Mouse (Mus musculus): Measurements from ENCODE around the gene Poc1a. TPM values are rescaled to one million over a fixed set of nuclear protein-coding genes. Genes with fewer than 3 reads are reported as not detected.
A peak's percentile ranks its signal among the peaks of the same experiment; 100 is the strongest.

Poc1a gene
- polyA plus RNA-seq, 1 experiment from 2014 or later = 31.1 TPM

DNA sequence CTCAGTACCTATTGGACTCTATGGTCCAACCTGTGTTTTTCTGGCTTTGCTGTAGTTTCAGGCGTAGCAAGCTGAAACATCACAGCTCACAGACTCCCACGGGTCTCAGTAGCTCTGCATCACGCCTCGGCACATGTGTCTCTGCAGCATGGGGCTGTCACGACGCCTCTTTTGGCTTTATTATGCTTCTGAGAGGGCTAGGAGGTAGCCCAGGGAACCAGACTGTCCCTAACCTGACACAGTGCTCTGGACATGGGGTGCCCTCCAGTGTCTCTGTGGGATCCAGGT is 90.5 kb downstream of the Poc1a start:
- ATAC-seq (replicated peaks; ENCODE audit: insufficient number of reproducible peaks, low FRiP score, low TSS enrichment) = no peak

DNA sequence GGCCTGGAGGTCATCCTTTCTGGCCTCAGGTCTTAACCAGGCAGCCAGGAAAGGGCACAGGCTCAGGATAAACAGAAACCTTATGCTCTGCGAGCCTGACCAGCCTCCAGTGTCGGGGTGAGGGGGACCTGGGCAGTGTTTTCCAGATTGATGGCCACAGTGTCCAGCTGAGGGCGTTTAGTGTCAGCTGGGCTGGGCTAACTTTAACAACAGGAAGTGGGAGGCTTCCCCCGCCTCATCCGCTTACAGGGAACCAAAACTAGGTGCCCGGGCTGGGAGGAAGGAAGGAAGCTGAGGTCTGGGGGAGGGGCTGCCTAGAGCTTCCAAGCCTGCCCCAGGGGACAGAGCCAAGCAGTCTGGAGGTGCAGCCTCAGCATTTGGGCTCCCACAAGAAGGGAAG is 90.9 kb downstream of the Poc1a start:
- Histone ChIP-seq H3K27me3 (ENCODE audit: control insufficient read depth, insufficient read depth, low read length) (no peaks in the 10 kb centered on the region), H3K4me1 (ENCODE audit: control insufficient read depth, insufficient read depth, low read length) (peaks cover 35% of the 10 kb centered on the region), H3K36me3 (ENCODE audit: control insufficient read depth, insufficient read depth, low read length) (peaks cover 16% of the 10 kb centered on the region), H3K4me3 (ENCODE audit: low read depth, low read length) (peak overlapping the region; percentile 12; the same call in 1 of the 2 replicates), H3K9ac (ENCODE audit: low read depth, low read length) (peak overlapping the region; percentile 56), H3K9me3 (replicated peaks; ENCODE audit: control insufficient read depth, low read length) (no peaks in the 10 kb centered on the region), H3K27ac (ENCODE audit: low read depth, low read length) (peak overlapping the region; percentile 64), H3K4me2 (peak overlapping the region; percentile 99)
- no peak for ATAC-seq (replicated peaks; ENCODE audit: insufficient number of reproducible peaks, low FRiP score, low TSS enrichment)
- 10% methylated on average over 6 of the region's 6 CpGs for WGBS (ENCODE audit: insufficient replicate concordance)

More for the DNA sequence above, 90.5 kb downstream of the Poc1a start:
- Histone ChIP-seq H3K4me1 (ENCODE audit: control insufficient read depth, insufficient read depth, low read length) (peaks cover 35% of the 10 kb centered on the region), H3K9me3 (replicated peaks; ENCODE audit: control insufficient read depth, low read length) (no peaks in the 10 kb centered on the region), H3K4me3 (ENCODE audit: low read depth, low read length) (peak overlapping the region; percentile 12; the same call in 1 of the 2 replicates), H3K27ac (ENCODE audit: low read depth, low read length) (peak overlapping the region; percentile 64), H3K9ac (ENCODE audit: low read depth, low read length) (0 out of 2 replicates have a peak overlapping the region, but pooled peaks have one; percentile 56), H3K36me3 (ENCODE audit: control insufficient read depth, insufficient read depth, low read length) (peaks cover 16% of the 10 kb centered on the region), H3K27me3 (ENCODE audit: control insufficient read depth, insufficient read depth, low read length) (no peaks in the 10 kb centered on the region), H3K4me2 (peak overlapping the region; percentile 99)
- 64% methylated on average over 6 of the region's 6 CpGs for WGBS (ENCODE audit: insufficient replicate concordance)

DNA sequence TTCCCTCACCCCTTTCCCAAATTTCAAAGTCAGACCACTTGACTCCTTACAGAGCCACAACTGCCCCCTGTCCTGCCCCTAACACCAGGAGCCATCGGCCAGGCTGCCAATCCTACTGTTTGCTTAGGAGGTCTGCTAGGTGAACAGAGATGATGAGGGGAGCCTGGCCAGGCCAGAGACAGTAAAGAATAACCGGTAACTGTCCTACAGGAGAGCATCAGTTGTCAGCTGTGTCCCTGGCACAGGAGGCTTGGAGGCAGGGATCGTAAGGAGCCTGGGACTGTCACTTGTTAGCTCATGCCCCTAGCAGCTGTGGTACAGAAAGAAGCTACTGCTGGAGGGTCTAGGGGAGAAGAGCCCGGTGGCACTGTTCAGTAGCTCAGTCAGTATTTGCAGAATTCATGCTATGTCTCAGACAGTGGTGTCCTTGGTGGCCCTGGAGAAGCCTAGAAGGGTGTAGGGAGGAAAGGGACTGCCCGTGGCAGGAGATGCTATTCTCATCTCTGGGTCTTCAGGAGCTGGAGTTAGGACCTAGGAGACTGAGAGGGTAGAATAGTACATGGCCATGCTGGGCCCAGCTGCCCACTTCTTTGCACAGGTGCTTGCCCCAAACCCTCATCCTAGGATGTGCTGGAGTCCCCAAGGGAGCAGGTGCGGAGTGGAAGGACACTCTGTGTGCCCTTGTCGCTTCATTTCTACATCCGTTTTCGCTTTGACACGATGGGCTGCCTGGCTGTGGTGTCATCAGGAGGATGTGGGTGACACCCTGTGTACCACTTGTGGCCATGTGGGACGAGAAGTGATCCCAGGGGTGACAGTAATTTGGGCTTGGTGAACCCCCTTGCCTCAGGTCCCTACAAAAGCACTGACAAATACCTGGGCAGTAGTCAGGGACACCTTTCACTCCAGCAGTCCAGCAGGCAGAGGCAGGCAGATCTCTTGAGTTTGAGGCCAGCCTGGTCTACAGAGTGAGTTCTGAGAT is 91.9 kb downstream of the Poc1a start:
- peak overlapping the region; percentile 56; the same call in 1 of the 2 replicates for H3K9ac ChIP-seq (ENCODE audit: low read depth, low read length)
- H3K36me3 ChIP-seq (ENCODE audit: control insufficient read depth, insufficient read depth, low read length) = peaks cover 25% of the 10 kb centered on the region
- peak overlapping the region; percentile 99 for H3K4me2 ChIP-seq
- H3K4me3 ChIP-seq (ENCODE audit: low read depth, low read length) = 0 out of 2 replicates have a peak overlapping the region, but pooled peaks have one; percentile 12
- peaks cover 31% of the 10 kb centered on the region for H3K4me1 ChIP-seq (ENCODE audit: control insufficient read depth, insufficient read depth, low read length)
- ATAC-seq (replicated peaks; ENCODE audit: insufficient number of reproducible peaks, low FRiP score, low TSS enrichment) = no peak
- H3K27ac ChIP-seq (ENCODE audit: low read depth, low read length) = peak overlapping the region; percentile 64
- WGBS (ENCODE audit: insufficient replicate concordance) = 90% methylated on average over 11 of the region's 11 CpGs
- H3K27me3 ChIP-seq (ENCODE audit: control insufficient read depth, insufficient read depth, low read length) = no peaks in the 10 kb centered on the region
- no peaks in the 10 kb centered on the region for H3K9me3 ChIP-seq (replicated peaks; ENCODE audit: control insufficient read depth, low read length)

DNA sequence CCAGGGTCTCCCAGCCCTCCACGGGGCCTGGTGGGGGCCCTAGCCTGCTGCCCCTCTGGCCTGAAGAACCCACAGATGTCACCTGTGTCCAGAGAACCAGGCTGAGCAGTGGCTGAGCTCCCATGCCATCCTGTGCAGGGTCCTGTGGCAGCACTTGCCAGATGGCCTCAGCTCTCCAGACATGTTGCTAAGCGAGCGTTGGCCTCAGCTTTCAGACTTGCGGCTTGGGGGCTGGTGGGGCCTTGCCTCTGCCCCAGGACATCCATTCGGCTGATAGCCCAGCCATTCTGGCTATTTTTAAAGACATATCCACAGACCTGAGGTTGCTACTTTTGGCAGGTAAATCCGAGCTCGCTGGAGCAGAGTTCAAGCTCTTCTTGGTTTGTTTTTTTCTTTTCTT is 93.1 kb downstream of the Poc1a start:
- H3K4me3 ChIP-seq (ENCODE audit: low read depth, low read length) = no peak overlapping the region
- H3K27ac ChIP-seq (ENCODE audit: low read depth, low read length) = no peak overlapping the region
- 76% methylated on average over 7 of the region's 7 CpGs for WGBS (ENCODE audit: insufficient replicate concordance)
- peaks cover 27% of the 10 kb centered on the region for H3K36me3 ChIP-seq (ENCODE audit: control insufficient read depth, insufficient read depth, low read length)
- ATAC-seq (replicated peaks; ENCODE audit: insufficient number of reproducible peaks, low FRiP score, low TSS enrichment) = no peak
- no peak overlapping the region for H3K9ac ChIP-seq (ENCODE audit: low read depth, low read length)
- no peak overlapping the region for H3K4me2 ChIP-seq
- peaks cover 31% of the 10 kb centered on the region for H3K4me1 ChIP-seq (ENCODE audit: control insufficient read depth, insufficient read depth, low read length)
- H3K27me3 ChIP-seq (ENCODE audit: control insufficient read depth, insufficient read depth, low read length) = no peaks in the 10 kb centered on the region
- no peaks in the 10 kb centered on the region for H3K9me3 ChIP-seq (replicated peaks; ENCODE audit: control insufficient read depth, low read length)

DNA sequence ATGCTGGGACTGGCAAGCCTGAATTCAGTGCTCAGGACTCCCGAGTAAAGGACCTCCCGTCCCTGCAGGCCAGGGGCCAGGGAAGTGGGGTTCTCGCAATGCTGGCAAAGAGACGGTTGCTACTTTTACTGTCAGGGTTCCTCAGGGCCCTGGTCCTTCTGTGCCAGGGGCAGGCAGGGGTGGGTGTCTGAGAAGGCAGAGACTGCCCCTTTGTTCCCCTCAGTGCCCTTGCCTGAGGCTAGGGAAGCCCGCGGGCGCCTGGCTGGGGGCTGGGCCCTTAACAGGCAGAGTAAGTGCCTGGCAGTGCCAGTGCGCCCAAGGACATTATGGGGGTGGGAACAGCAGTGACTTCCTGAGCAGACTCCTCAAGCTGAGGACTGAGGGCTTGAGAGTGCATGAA is 96.4 kb downstream of the Poc1a start:
- no peak for ATAC-seq (replicated peaks; ENCODE audit: insufficient number of reproducible peaks, low FRiP score, low TSS enrichment)
- 97% methylated on average over 8 of the region's 8 CpGs for WGBS (ENCODE audit: insufficient replicate concordance)
- H3K4me1 ChIP-seq (ENCODE audit: control insufficient read depth, insufficient read depth, low read length) = peaks cover 4% of the 10 kb centered on the region

DNA sequence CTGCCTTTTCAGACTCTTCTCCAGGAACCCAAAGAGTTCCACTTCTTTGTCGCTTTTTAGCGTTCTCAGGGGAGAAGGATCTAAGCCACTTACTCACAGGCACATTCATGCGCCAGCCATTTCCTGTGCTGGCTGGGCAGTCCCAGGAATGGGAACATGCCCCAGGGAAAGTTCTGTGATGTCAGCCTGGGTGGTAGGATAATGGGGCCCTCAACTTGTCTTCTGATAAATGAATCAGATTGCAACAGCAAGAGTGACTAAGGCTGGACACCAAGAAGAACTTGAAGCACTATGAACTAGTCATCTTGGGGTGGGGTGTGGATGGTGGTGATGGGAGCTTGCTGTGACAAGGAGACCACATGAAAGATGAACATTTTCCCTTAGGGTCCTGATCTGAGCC is 97.2 kb downstream of the Poc1a start:
- Histone ChIP-seq H3K4me2 (no peak overlapping the region), H3K4me1 (ENCODE audit: control insufficient read depth, insufficient read depth, low read length) (no peaks in the 10 kb centered on the region), H3K27ac (ENCODE audit: low read depth, low read length) (no peak overlapping the region), H3K27me3 (ENCODE audit: control insufficient read depth, insufficient read depth, low read length) (no peaks in the 10 kb centered on the region), H3K36me3 (ENCODE audit: control insufficient read depth, insufficient read depth, low read length) (peaks cover 18% of the 10 kb centered on the region), H3K9ac (ENCODE audit: low read depth, low read length) (no peak overlapping the region), H3K9me3 (replicated peaks; ENCODE audit: control insufficient read depth, low read length) (no peaks in the 10 kb centered on the region), H3K4me3 (ENCODE audit: low read depth, low read length) (no peak overlapping the region)
- WGBS (ENCODE audit: insufficient replicate concordance) = 70% methylated on average over 3 of the region's 3 CpGs
- no peak for ATAC-seq (replicated peaks; ENCODE audit: insufficient number of reproducible peaks, low FRiP score, low TSS enrichment)

More for the DNA sequence above, 96.4 kb downstream of the Poc1a start:
- H3K36me3 ChIP-seq (ENCODE audit: control insufficient read depth, insufficient read depth, low read length) = peaks cover 22% of the 10 kb centered on the region
- H3K9ac ChIP-seq (ENCODE audit: low read depth, low read length) = 0 out of 2 replicates have a peak overlapping the region, but pooled peaks have one; percentile 22
- no peak overlapping the region for H3K4me3 ChIP-seq (ENCODE audit: low read depth, low read length)
- H3K27me3 ChIP-seq (ENCODE audit: control insufficient read depth, insufficient read depth, low read length) = no peaks in the 10 kb centered on the region
- no peak overlapping the region for H3K4me2 ChIP-seq
- H3K9me3 ChIP-seq (replicated peaks; ENCODE audit: control insufficient read depth, low read length) = no peaks in the 10 kb centered on the region
- no peak overlapping the region for H3K27ac ChIP-seq (ENCODE audit: low read depth, low read length)

DNA sequence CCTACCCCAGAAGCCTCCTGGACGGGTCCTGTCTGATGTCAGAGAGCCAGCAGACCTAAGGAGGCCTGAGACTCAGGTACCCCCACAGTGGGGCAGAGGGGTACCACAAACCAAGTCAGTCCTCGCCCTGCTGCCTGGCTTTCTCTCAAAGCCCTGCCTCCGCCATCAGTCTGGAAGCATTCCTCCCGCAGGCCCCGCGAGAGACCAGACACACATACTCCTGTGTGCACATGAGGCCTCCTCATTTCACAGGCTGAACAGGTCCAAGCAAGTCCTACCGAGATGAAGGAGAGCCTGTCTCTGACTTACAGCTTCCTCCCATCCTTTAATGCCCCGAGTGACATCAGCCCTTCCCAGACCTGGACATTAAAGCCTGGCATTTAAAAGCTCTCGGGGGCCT is 97.9 kb downstream of the Poc1a start:
- Histone ChIP-seq H3K27me3 (ENCODE audit: control insufficient read depth, insufficient read depth, low read length) (no peaks in the 10 kb centered on the region), H3K27ac (ENCODE audit: low read depth, low read length) (no peak overlapping the region), H3K9me3 (replicated peaks; ENCODE audit: control insufficient read depth, low read length) (no peaks in the 10 kb centered on the region), H3K4me1 (ENCODE audit: control insufficient read depth, insufficient read depth, low read length) (peaks cover 4% of the 10 kb centered on the region), H3K36me3 (ENCODE audit: control insufficient read depth, insufficient read depth, low read length) (peaks cover 15% of the 10 kb centered on the region), H3K4me3 (ENCODE audit: low read depth, low read length) (no peak overlapping the region), H3K4me2 (no peak overlapping the region), H3K9ac (ENCODE audit: low read depth, low read length) (no peak overlapping the region)
- WGBS (ENCODE audit: insufficient replicate concordance) = 63% methylated on average over 9 of the region's 9 CpGs
- no peak for ATAC-seq (replicated peaks; ENCODE audit: insufficient number of reproducible peaks, low FRiP score, low TSS enrichment)

DNA sequence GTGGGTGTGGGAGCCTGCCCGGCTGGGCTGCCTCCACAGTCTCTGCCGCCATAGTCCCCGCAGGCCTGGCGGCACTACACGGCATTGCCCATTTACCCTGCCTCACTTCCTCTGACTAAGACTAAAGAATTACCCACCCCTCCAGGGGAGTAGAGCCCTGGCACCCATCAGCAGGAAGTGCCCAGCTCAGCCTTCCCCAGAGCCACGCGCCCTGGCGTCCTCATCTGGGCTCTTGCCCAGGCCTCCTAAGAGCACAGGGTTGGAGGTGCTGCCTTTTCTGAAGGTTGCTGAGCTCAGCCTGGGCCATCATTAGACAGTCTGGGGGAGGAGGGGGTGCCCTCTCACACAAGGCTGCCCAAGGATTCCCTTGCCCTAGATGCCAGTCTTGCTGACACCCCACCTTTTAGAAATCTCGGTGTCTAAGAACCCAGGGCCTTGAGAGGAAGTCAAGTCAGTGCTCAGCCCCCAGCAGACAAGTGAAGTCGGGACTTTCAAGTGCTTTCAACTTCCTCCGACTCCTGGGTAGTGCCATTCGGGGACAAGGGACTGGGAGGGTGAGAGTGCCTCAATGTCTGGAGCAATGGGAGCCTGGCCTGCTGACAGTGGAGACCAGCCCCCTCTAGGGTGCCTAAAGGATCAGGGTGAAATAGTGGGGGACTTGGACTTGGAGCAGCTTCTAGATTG is 105.5 kb downstream of the Poc1a start:
- Histone ChIP-seq H3K9me3 (replicated peaks; ENCODE audit: control insufficient read depth, low read length) (peaks cover 5% of the 10 kb centered on the region; the same call in 1 of the 2 replicates), H3K4me1 (ENCODE audit: control insufficient read depth, insufficient read depth, low read length) (peaks cover 23% of the 10 kb centered on the region), H3K4me2 (no peak overlapping the region), H3K4me3 (ENCODE audit: low read depth, low read length) (no peak overlapping the region), H3K27me3 (ENCODE audit: control insufficient read depth, insufficient read depth, low read length) (no peaks in the 10 kb centered on the region), H3K9ac (ENCODE audit: low read depth, low read length) (no peak overlapping the region), H3K36me3 (ENCODE audit: control insufficient read depth, insufficient read depth, low read length) (no peaks in the 10 kb centered on the region), H3K27ac (ENCODE audit: low read depth, low read length) (no peak overlapping the region)
- WGBS (ENCODE audit: insufficient replicate concordance) = 85% methylated on average over 12 of the region's 12 CpGs
- ATAC-seq (replicated peaks; ENCODE audit: insufficient number of reproducible peaks, low FRiP score, low TSS enrichment) = no peak
